Mouse (Mus musculus): ENCODE measurements around the gene Plb1.

DNA sequence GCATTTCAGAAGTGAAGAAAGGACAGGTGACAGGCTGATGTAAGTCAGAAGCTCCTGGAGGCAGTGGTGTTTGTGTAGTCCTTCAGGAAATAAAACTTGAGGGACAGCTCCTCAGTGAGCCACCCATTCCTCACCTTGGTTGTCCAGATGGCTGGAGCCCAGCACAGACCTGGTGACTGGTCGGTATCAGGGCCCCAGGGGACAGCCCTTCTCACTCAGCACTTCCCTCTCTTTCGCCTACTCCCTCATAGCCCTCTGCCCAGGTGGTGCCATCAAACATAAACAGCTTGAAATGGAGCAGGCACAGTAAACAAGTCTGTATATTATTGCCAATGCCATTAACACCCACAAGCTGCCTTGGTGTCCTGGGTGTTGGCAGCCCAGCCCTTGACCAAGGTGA, 8.2 kb downstream of the Plb1 start:
- TF ChIP-seq MAX (IDR thresholded peaks at IDR 0.05; ENCODE audit: low read depth) (no peak), POLR2A (IDR thresholded peaks at IDR 0.05; ENCODE audit: insufficient read length, low read depth) (no peak), MYOD1 (IDR thresholded peaks at IDR 0.05; ENCODE audit: control insufficient read depth in 1 of 3, insufficient read length in 2 of 3, low read depth in 2 of 3) (no peak), E2F4 (IDR thresholded peaks at IDR 0.05; ENCODE audit: insufficient read depth) (no peak), USF1 (IDR thresholded peaks at IDR 0.05; ENCODE audit: low read depth) (no peak), CEBPB (IDR thresholded peaks at IDR 0.05; ENCODE audit: insufficient read depth, poor library complexity, severe bottlenecking) (no peak), TCF12 (IDR thresholded peaks at IDR 0.05; ENCODE audit: insufficient read depth, poor library complexity, severe bottlenecking) (no peak), MYOG (IDR thresholded peaks at IDR 0.05; ENCODE audit: control insufficient read depth in 1 of 3, insufficient read depth in 1 of 3, insufficient read length in 2 of 3, low read depth in 2 of 3) (no peak), POLR2AphosphoS2 (IDR thresholded peaks at IDR 0.05; ENCODE audit: insufficient read length, low read depth) (no peak), TCF3 (IDR thresholded peaks at IDR 0.05; ENCODE audit: insufficient read length, low read depth) (no peak)

All from myocyte (in vitro differentiated cells).